In genomic region chr2:113216105-113216745, GRCm38 (mm10) we compare ENCODE assay signal across 9 mouse cellular contexts. TPM values are rescaled to one million over a fixed set of nuclear protein-coding genes. Genes with fewer than 3 reads are reported as not detected.
DNase-seq lines count a peak whose midpoint lies in the region; ATAC-seq and TF ChIP-seq lines count a peak whose summit lies in the region.
"Had no signal": no experiment of that assay in that cellular context is flagged by ENCODE, and none has a peak within 500 bp of the region (broad histone marks: within the 10 kb centered on the region; RNA-seq: fewer than 3 reads in every experiment).

No protein-coding gene starts in this region.

- H3K27ac ChIP-seq in heart, postnatal 0 days (ENCODE audit: low read depth) = no peak overlapping the region
- H3K27ac ChIP-seq in forebrain, postnatal 0 days (ENCODE audit: low read depth, low read length) = peak overlapping the region; percentile 81
- H3K27ac ChIP-seq in midbrain, embryonic 12.5 days (replicated peaks) = peak overlapping the region; percentile 80; the same call in 1 of the 2 replicates

- H3K4me3 ChIP-seq in heart, postnatal 0 days (ENCODE audit: low read depth, low read length) = peak overlapping the region; percentile 44
- peak overlapping the region; percentile 67 for H3K4me3 ChIP-seq in forebrain, postnatal 0 days (ENCODE audit: low read depth, low read length)
- H3K4me3 ChIP-seq in midbrain, embryonic 12.5 days = peak overlapping the region; percentile 63

- WGBS in heart, postnatal 0 days = 7% methylated on average over 23 of the region's 23 CpGs
- WGBS in forebrain, postnatal 0 days = 5% methylated on average over 23 of the region's 23 CpGs
- 4% methylated on average over 23 of the region's 23 CpGs for WGBS in midbrain, embryonic 12.5 days

- no peak for DNase-seq in heart, postnatal 0 days (ENCODE audit: low spot score)
- DNase-seq in heart, postnatal 10 days = no peak
- DNase-seq in cerebellum, adult 11-12 months = peak; percentile 22
- no peak for DNase-seq in forebrain, postnatal 0 days
- no peak for DNase-seq in kidney, postnatal 14 days
- no peak for DNase-seq in B cell, adult 2 months

- no peaks in the 10 kb centered on the region for H3K36me3 ChIP-seq in heart, postnatal 0 days (replicated peaks; ENCODE audit: control insufficient read depth, insufficient read depth, low read length)
- no peaks in the 10 kb centered on the region for H3K36me3 ChIP-seq in forebrain, postnatal 0 days (ENCODE audit: insufficient read depth)
- no peaks in the 10 kb centered on the region for H3K36me3 ChIP-seq in midbrain, embryonic 12.5 days

- H3K4me1 ChIP-seq in heart, postnatal 0 days (ENCODE audit: control insufficient read depth, insufficient read depth) = no peaks in the 10 kb centered on the region
- 0 out of 2 replicates have a peak, but pooled peaks cover 6% of the 10 kb centered on the region for H3K4me1 ChIP-seq in forebrain, postnatal 0 days (ENCODE audit: insufficient read depth)
- no peaks in the 10 kb centered on the region for H3K4me1 ChIP-seq in midbrain, embryonic 12.5 days

- H3K27me3 ChIP-seq in heart, postnatal 0 days (ENCODE audit: control insufficient read depth, insufficient read depth, low read length) = peaks cover 23% of the 10 kb centered on the region
- H3K27me3 ChIP-seq in forebrain, postnatal 0 days (ENCODE audit: insufficient read depth, low read length) = no peaks in the 10 kb centered on the region
- H3K27me3 ChIP-seq in midbrain, embryonic 12.5 days = peaks cover 36% of the 10 kb centered on the region

- H3K9ac ChIP-seq in heart, postnatal 0 days (replicated peaks; ENCODE audit: low read depth, low read length) = no peak overlapping the region
- H3K9ac ChIP-seq in forebrain, postnatal 0 days = peak overlapping the region; percentile 71
- H3K9ac ChIP-seq in midbrain, embryonic 12.5 days (replicated peaks) = peak overlapping the region; percentile 65

- no peak for TF ChIP-seq CTCF in heart, postnatal 0 days (IDR thresholded peaks at IDR 0.05; ENCODE audit: low read depth)
- no peak for TF ChIP-seq CTCF in forebrain, postnatal 0 days (IDR thresholded peaks at IDR 0.05; ENCODE audit: low read depth)

- no peak for TF ChIP-seq EP300 in heart, postnatal 0 days (IDR thresholded peaks at IDR 0.05; ENCODE audit: low read depth)

- intact Hi-C loops in heart, postnatal 10 days (cut with DNase I) = no loop called here

- no peaks in the 10 kb centered on the region for H3K9me3 ChIP-seq in heart, postnatal 0 days (replicated peaks; ENCODE audit: control insufficient read depth, low read length)
- H3K9me3 ChIP-seq in forebrain, postnatal 0 days (ENCODE audit: low read length) = no peaks in the 10 kb centered on the region
- no peaks in the 10 kb centered on the region for H3K9me3 ChIP-seq in midbrain, embryonic 12.5 days

- ATAC-seq in heart, postnatal 0 days (ENCODE audit: insufficient read depth, low read depth) = no peak
- ATAC-seq in forebrain, postnatal 0 days = no peak
- 0 out of 2 replicates have a peak, but pooled peaks have one; percentile 3 for ATAC-seq in midbrain, embryonic 12.5 days (ENCODE audit: low FRiP score, low read depth)
- ATAC-seq in CD4-positive, CD25-positive, alpha-beta regulatory T cell, adult 4 months = no peak

- peak overlapping the region; percentile 74 for H3K4me2 ChIP-seq in heart, postnatal 0 days (ENCODE audit: low read depth, low read length)
- peak overlapping the region; percentile 79 for H3K4me2 ChIP-seq in forebrain, postnatal 0 days (ENCODE audit: low read depth)
- H3K4me2 ChIP-seq in midbrain, embryonic 12.5 days (replicated peaks) = peak overlapping the region; percentile 77

RNA-seq across cellular contexts. Expression of gene Ryr3, which starts 0.7 kb away (rescaled TPM):
- 10.6 and 14.4 TPM in 2 replicates for total RNA-seq in heart, postnatal 0 days (2014; rRNA removed; ENCODE audit: low replicate concordance)
- polyA plus RNA-seq in heart, postnatal 0 days (2015; fragmentation: Nextera tagmentation; extraction: Ambion mirVana) = 1.6 and 4.1 TPM in 2 replicates
- 1 to 10 TPM; 2.1 to 3.5 TPM for total RNA-seq in heart, postnatal 10 days (2021)
- total RNA-seq in forebrain, postnatal 0 days (2014; rRNA removed) = 14.1 and 16.1 TPM in 2 replicates
- 1.9 and 4.2 TPM in 2 replicates for polyA plus RNA-seq in forebrain, postnatal 0 days (2015; fragmentation: Nextera tagmentation; extraction: Ambion mirVana)
- 1.4 and 2.7 TPM in 2 replicates for polyA plus RNA-seq in midbrain, embryonic 12.5 days (2016; fragmentation: Nextera tagmentation; extraction: Ambion mirVana)
- 1 to 10 TPM; 1.9 to 2.2 TPM for polyA plus RNA-seq in CD4-positive, CD25-positive, alpha-beta regulatory T cell, adult 4 months (2017; shearing (Covaris generic))
- total RNA-seq: MEL had no signal
